Mouse (Mus musculus) spleen, adult 2 months (tissue): ENCODE data around the gene Slc35e2.

Experiments used
- CTCF ChIP-seq: fragments of 200-500 bp; IDR thresholded peaks from 2 replicates; pipeline ENCODE4 v1.5.1; 2011; ENCODE audit warnings: mild to moderate bottlenecking, inconsistent platforms; ENCODE audit not compliant: insufficient read depth, insufficient read length, insufficient replicate concordance; ENCODE audit errors: extremely low read depth
- POLR2A ChIP-seq: fragments of 200-500 bp; IDR thresholded peaks from 2 replicates; pipeline ENCODE4 v1.6.1; 2011; ENCODE audit warnings: low read depth, low read length, inconsistent platforms

GRCm38 (mm10) chr4:155654183-155654455, 52.9 kb downstream of the Slc35e2 start:
- no peak for TF ChIP-seq CTCF
- no peak for TF ChIP-seq POLR2A
